Mouse (Mus musculus): Measurements from ENCODE around the gene Ppp5c. TPM values are rescaled to one million over a fixed set of nuclear protein-coding genes. Genes with fewer than 3 reads are reported as not detected.

Gene Ppp5c
- polyA plus RNA-seq, 1 experiment, result 126 TPM

DNA sequence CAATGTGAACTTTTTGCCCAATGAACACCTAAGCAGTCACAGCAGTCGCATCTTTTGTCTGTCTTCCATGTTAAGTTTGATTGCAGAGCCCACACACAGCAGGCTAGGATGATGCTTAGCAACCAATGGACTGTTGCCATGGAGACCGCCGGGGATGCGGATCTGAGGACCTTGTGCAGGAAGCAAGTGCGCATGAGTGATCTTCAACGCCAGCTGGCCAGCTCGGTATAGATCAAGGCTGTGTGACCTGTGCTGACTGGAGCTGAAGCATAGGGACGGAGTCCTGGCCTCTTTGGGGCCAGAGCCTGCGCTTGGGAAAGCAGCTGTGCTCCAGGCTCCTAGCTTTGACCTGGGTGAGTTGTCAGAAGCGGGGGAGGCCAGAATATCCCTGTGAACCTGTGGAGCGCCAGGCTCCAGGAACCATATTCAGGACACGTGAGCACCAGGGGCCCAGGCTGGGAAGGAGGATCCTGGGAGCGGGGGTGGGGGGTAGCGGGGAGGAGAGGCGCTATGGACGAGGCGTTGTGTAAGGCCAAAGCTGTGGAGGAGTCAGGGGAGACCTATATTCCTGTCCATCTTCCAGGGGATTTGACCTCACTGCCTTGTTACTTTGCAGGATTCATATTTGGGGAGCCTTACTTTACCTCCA lies 68.1 kb downstream of the Ppp5c start, which contains the start of gene Pnmal1:
Pnmal1 (plus strand) TSS at position 141 of the 649 bp plus-strand sequence.
- Histone ChIP-seq H3K27me3 (ENCODE audit: control insufficient read depth, insufficient read depth, insufficient read length) (no peaks in the 10 kb centered on the region), H3K79me2 (ENCODE audit: control insufficient read depth, insufficient read depth) (no peaks in the 10 kb centered on the region), H3K4me3 (no peak within 1 kb of the TSS), H3K4me2 (ENCODE audit: low read depth) (no peak within 1 kb of the TSS), H3K36me3 (ENCODE audit: control insufficient read depth, insufficient read depth) (no peaks in the 10 kb centered on the region), H3ac (ENCODE audit: control insufficient read depth, insufficient read length) (no peak within 1 kb of the TSS)
- TF ChIP-seq SRF (IDR thresholded peaks at IDR 0.05; ENCODE audit: control insufficient read depth, insufficient read length, low read depth) (no peak), MYOG (IDR thresholded peaks at IDR 0.05; ENCODE audit: control insufficient read depth in 1 of 3, insufficient read depth in 1 of 3, insufficient read length in 2 of 3, low read depth in 2 of 3) (no peak), E2F4 (IDR thresholded peaks at IDR 0.05; ENCODE audit: insufficient read depth) (no peak), POLR2AphosphoS2 (IDR thresholded peaks at IDR 0.05; ENCODE audit: insufficient read length, low read depth) (no peak), TCF12 (IDR thresholded peaks at IDR 0.05; ENCODE audit: insufficient read depth, poor library complexity, severe bottlenecking) (no peak), MYOD1 (IDR thresholded peaks at IDR 0.05; ENCODE audit: control insufficient read depth in 1 of 3, insufficient read length in 2 of 3, low read depth in 2 of 3) (no peak), TCF3 (IDR thresholded peaks at IDR 0.05; ENCODE audit: insufficient read length, low read depth) (no peak), MAX (IDR thresholded peaks at IDR 0.05; ENCODE audit: low read depth) (no peak)

DNA sequence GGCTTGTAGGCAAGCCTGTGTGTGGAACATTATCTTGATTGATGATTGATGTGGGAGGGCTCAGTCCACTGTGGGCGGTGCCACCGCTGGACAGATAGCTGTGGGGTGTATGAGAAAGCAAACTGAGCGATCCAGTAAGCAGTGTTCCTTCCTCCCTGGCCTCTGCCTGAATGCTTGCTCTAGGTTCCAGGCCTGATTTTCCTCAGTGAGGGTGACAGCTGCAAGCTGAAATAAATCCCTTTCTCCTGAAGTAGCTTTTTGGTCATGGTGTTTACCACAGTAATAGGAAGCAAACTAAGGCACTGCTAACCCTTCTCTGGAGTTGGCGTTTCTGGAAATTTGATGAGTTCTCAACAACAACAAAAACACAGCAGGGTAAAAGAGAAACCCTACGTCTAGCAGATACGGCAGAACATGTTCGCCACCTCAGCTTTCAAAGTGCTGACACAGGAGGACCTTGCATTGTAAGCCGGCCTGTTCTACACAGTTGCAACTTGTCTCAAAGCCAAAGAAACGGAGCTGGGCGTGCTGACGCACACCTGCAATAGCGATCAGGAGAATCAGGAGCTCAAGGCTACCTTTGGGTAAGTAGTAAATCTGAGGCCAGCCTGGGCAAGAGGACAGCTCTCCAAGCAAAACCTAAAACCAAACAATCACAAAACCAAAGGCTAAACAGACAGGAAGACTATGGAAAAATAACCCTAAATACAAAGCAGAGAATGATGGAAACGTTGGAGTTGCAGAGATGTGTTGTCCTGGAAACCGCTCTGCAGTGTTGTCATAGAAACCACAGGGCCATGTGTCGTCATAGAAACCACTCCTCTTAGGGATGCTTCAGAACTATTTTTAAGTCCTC lies 71.1 kb downstream of the Ppp5c start:
- Histone ChIP-seq H3K4me2 (ENCODE audit: low read depth) (peak overlapping the region; percentile 80), H3K36me3 (ENCODE audit: control insufficient read depth, insufficient read depth) (no peaks in the 10 kb centered on the region), H3K27me3 (ENCODE audit: control insufficient read depth, insufficient read depth, insufficient read length) (no peaks in the 10 kb centered on the region), H3K79me2 (ENCODE audit: control insufficient read depth, insufficient read depth) (no peaks in the 10 kb centered on the region), H3K4me3 (no peak overlapping the region), H3ac (ENCODE audit: control insufficient read depth, insufficient read length) (no peak overlapping the region)
- TF ChIP-seq POLR2A (IDR thresholded peaks at IDR 0.05; ENCODE audit: insufficient read length, low read depth), result no peak
- peak; percentile 73 to 76 (median 75) for TF ChIP-seq MYOD1 (IDR thresholded peaks at IDR 0.05; ENCODE audit: control insufficient read depth in 1 of 3, insufficient read length in 2 of 3, low read depth in 2 of 3)
- peak; percentile 21 to 80 (median 37) for TF ChIP-seq MYOG (IDR thresholded peaks at IDR 0.05; ENCODE audit: control insufficient read depth in 1 of 3, insufficient read depth in 1 of 3, insufficient read length in 2 of 3, low read depth in 2 of 3)

DNA sequence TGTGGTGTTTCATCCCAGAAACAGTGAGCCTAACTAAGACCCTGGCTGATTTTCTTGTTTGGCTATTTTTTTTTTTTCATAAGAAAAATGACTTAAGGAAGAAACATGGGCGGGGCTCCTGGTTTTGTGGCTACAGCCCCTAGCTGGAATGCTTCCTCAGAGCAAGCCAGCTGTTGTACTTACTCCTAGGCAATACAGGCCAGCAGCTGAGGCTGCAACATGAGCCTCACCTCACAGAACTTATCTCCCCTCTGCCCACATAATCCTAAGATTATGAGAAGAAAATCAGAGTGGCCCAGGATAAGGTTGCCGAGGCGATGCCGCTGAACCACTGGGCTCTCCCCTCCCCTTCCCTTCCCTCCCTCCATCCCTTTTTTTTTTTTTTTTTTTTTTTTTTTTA lies 72.0 kb downstream of the Ppp5c start:
- Histone ChIP-seq H3ac (ENCODE audit: control insufficient read depth, insufficient read length) (no peak overlapping the region), H3K4me2 (ENCODE audit: low read depth) (no peak overlapping the region), H3K4me3 (no peak overlapping the region), H3K79me2 (ENCODE audit: control insufficient read depth, insufficient read depth) (no peaks in the 10 kb centered on the region), H3K36me3 (ENCODE audit: control insufficient read depth, insufficient read depth) (no peaks in the 10 kb centered on the region), H3K27me3 (ENCODE audit: control insufficient read depth, insufficient read depth, insufficient read length) (no peaks in the 10 kb centered on the region)
- TF ChIP-seq POLR2AphosphoS2 (IDR thresholded peaks at IDR 0.05; ENCODE audit: insufficient read length, low read depth) (no peak), MYOD1 (IDR thresholded peaks at IDR 0.05; ENCODE audit: control insufficient read depth in 1 of 3, insufficient read length in 2 of 3, low read depth in 2 of 3) (peak; percentile 60 to 92 (median 89)), TCF3 (IDR thresholded peaks at IDR 0.05; ENCODE audit: insufficient read length, low read depth) (peak; percentile 70), TCF12 (IDR thresholded peaks at IDR 0.05; ENCODE audit: insufficient read depth, poor library complexity, severe bottlenecking) (peak; percentile 66), MYOG (IDR thresholded peaks at IDR 0.05; ENCODE audit: control insufficient read depth in 1 of 3, insufficient read depth in 1 of 3, insufficient read length in 2 of 3, low read depth in 2 of 3) (peak; percentile 21 to 84 (median 58))

Other genes with a start within 250 kb of the Ppp5c start
- 113 TPM for gene Slc1a5, start 246.6 kb downstream of the Ppp5c start, polyA plus RNA-seq (2012; fragmentation: generic; extraction: Trizol)
- 51.8 TPM for gene Strn4, start 212.0 kb downstream of the Ppp5c start, polyA plus RNA-seq (2012; fragmentation: generic; extraction: Trizol)
- gene Fkrp, start 211.2 kb downstream of the Ppp5c start, polyA plus RNA-seq (2012; fragmentation: generic; extraction: Trizol), result 26.7 TPM
- gene Prkd2, start 185.0 kb downstream of the Ppp5c start, polyA plus RNA-seq (2012; fragmentation: generic; extraction: Trizol), result 4.7 TPM
- gene Dact3, start 152.6 kb downstream of the Ppp5c start, polyA plus RNA-seq (2012; fragmentation: generic; extraction: Trizol), result 10.0 TPM
- gene Gng8, start 136.1 kb downstream of the Ppp5c start, polyA plus RNA-seq (2012; fragmentation: generic; extraction: Trizol), result 3.8 TPM
- 2.6 TPM for gene Ptgir, start 121.4 kb downstream of the Ppp5c start, polyA plus RNA-seq (2012; fragmentation: generic; extraction: Trizol)
- 336 TPM for gene Calm3, start 103.8 kb downstream of the Ppp5c start, polyA plus RNA-seq (2012; fragmentation: generic; extraction: Trizol)
- gene Pnmal2, start 83.2 kb downstream of the Ppp5c start, polyA plus RNA-seq (2012; fragmentation: generic; extraction: Trizol), result 44.4 TPM
- 0.05 TPM for gene Pnmal1, start 68.2 kb downstream of the Ppp5c start, polyA plus RNA-seq (2012; fragmentation: generic; extraction: Trizol)
- not detected for gene Gm42372, start 44.8 kb downstream of the Ppp5c start, polyA plus RNA-seq (2012; fragmentation: generic; extraction: Trizol)
- 21.0 TPM for gene Ccdc8, start 35.2 kb downstream of the Ppp5c start, polyA plus RNA-seq (2012; fragmentation: generic; extraction: Trizol)
- 0.16 TPM for gene Hif3a, start 34.5 kb upstream of the Ppp5c start, polyA plus RNA-seq (2012; fragmentation: generic; extraction: Trizol)
- not detected for gene Psg16, start 46.1 kb upstream of the Ppp5c start, polyA plus RNA-seq (2012; fragmentation: generic; extraction: Trizol)
- gene Ceacam3, start 122.4 kb upstream of the Ppp5c start, polyA plus RNA-seq (2012; fragmentation: generic; extraction: Trizol), result not detected
- not detected for gene Psg29, start 175.6 kb upstream of the Ppp5c start, polyA plus RNA-seq (2012; fragmentation: generic; extraction: Trizol)